Mouse (Mus musculus): Measurements from ENCODE around the gene Znrd1as.

Znrd1as gene

DNA sequence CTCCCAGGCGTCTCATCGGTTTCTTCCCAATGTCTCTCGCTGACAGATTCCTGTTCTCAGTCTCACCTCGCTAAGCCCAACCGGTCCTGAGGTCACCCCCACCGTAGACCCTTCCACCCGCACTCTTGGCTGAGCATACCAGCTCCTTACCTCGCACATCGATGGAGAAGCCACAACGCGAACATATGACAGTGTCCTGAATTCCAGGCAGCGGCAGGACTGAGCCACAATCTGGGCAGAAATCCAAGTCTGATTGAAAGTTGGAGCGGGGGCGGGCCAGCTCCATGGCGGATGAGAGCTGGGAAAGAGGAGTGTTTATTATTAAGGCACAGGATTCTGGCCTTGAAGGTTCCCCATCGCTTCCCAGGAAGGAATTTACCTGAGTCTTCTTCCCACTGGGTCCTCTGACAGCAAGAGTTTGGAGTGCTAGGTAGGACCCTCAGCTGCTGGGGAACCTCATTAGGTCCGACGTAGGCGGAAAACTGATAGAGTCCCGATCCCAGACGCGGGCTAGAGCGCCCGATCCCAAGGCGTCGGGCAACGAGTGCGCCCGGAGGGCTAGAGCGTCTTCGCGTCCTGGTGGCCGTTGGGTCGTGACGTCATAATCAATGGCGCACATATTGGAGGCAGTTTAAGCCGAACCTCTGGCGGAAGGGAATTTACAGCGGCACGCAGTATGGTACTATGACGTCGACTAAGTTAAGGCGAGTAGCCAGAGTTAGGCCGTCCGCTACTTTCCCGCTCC, at the start of gene Znrd1as, which contains the start of gene Znrd1:
Gene Znrd1as, plus strand, starts transcription at position 594 of the 745 bp plus-strand sequence.
Gene Znrd1, minus strand, starts transcription at position 561 of the 745 bp plus-strand sequence.
- peak; percentile 90 to 97 for DNase-seq (ENCODE audit: low spot score in 2 of 2)

DNA sequence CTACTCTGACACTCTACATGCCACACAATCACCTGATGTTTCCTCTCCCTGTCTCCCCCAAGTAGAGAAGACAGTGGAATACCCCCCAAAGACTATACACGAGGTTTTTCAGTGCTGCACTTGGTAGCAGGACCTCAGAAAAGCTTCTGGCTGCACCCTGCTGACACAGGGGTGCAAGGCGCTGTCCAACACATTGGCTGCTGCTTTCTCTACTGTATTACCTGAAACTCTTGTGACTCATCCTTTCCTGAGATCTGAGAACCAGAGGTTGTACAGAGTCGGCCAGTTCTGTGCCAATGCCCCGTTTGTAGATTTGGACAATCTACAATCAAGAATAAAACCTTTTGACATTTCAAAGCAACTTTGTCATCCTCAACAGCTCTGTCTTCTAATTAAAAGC, 48.6 kb upstream of the Znrd1as start:
- DNase-seq (ENCODE audit: low spot score in 2 of 2) = no peak

DNA sequence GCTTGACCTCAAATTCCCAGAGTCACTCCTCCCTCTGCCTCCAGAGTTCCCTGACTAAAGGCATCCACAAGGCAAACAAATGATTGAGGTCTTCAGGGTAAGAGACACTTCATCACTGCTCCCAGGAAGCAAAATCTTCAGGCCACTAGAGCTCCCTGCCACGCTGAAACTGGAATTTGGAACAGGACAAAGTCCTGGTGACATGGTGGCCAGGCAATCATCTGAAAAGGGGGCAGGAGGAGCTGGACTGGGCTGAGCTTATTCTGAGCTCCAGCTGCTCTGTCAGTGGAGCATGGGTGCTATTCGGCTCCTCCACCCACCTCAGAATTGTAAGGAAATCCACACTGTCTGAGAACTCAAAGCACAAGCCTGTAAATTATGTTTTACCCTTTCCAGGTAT, 46.4 kb upstream of the Znrd1as start:
- DNase-seq (ENCODE audit: low spot score in 2 of 2) = no peak

DNA sequence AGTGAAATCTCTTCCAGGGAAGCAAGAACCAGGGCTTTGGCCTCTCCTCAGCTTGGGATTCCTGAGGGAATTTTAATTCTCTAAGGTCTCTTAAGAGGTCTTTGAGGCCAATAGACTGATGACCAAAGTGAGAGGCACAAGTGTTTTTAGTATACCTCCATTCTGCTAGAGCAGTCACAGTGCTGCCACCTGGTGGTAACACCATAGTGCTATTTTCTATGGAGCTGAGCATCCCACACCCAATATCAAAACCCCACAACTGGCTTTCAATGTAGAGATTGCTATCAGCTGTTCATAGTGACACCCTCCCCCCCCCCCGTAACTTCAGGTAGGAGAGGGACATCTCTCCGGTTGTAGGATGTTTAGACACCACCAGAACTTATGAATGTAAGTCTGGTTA, 44.3 kb upstream of the Znrd1as start:
- DNase-seq (ENCODE audit: low spot score in 2 of 2) = peak; percentile 14 to 81

DNA sequence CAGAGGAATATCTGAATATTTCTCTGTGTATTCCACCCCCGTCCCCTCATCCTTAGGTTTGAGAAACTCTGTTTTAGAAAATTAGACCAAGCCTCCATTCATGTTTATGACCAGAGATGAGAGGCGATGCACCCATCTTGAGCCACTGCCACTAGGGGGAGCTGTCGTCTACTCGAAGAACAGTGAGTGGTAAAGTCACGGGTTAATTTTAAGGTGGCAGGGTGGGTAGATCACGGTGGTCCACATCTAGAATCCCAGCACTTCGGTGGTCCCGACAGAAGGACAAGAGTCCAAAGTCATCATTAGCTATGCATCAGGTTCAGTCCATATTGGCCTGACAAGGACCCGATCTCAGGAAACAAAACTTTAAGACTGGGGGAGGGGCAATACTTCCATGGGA, 43.3 kb upstream of the Znrd1as start:
- DNase-seq (ENCODE audit: low spot score in 2 of 2) = peak in 1 of 2 experiments; percentile 59

DNA sequence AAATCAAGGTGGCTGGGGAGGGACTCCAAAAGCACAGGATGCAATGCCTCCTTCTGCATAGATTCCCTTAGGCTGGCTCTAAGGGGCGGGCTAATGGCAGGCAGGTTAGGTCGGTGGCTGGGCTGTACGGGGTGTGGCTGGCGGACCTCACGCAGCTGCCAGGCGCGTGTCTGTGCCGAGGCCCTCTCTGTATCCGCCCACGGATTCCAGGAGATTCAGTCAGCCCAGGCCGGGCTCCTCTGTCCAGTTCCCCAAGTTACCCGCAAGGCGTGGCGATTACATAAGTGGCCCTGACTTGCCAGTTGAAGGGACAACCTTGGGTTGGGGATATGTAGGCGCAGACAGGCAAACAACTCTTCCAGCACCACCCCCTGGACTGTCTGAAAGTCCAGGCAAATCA, 38.2 kb upstream of the Znrd1as start:
- DNase-seq (ENCODE audit: low spot score in 2 of 2) = no peak

DNA sequence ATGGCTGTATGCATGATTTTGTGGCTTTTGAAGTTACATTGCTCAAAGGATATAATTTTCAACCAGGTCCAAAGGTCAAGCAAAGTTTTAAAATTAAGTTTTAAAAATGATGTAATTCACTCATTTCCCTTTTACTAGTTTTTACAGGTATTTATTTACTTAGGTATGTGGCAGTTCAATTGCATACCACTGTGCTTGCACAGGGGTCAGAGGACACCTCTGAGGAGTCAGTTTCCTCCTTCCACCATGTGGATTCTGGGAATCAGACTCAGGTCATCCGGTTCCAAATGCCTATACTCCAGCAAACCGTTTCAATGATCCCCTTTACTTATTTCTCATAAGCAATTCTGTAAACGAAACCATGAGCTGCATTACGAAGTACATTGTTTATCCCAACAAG, 35.7 kb upstream of the Znrd1as start:
- DNase-seq (ENCODE audit: low spot score in 2 of 2) = no peak

DNA sequence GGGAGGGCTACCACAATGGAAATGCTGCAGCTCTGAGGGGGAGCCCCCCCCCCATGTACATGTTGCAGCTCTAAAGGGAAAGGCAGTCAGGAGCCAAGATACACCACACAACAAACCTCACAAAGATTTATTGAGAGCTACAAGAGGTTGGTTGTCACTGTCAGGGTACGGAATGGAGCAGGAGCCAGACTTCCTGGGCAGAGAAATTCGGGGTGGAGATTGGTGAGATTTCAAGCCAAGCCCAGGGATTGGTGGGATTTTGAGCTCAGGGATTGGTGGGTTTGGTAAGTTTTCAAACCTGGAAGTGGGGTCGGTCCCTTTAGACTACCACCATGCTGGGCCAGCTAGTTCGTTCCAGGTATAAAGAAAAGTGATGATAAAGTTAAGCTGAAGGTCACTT, 34.9 kb upstream of the Znrd1as start:
- DNase-seq (ENCODE audit: low spot score in 2 of 2) = no peak

DNA sequence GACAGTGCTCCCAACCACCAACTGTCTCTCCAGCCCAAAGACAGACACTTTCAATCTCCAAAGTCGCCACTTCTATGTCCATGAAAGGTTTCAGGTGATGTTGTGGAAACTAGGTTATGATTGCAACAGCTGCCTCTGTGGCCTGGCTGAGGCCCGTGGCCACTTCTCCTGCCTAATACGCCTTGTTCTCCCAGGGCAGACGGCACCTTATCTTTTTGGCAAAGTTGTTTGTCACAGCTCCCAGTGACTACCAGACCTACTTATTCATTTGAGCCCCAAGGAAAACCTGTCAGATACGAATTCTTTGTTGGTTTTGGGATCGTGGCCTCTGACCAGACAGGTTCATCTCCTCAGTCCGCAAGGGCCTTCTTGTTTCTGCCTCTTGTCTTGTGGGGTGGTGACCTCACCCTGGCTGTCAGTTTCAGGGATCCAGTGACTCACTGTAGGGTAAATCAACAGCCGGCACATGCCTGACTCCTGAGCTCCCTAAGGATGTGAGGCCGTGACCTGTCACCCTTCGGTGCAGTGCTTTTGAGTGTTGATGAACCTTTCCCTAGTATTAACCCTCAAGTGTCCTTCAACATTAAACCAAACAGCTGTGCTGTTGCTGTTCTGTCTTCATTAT, 30.8 kb upstream of the Znrd1as start:
- DNase-seq (ENCODE audit: low spot score in 2 of 2) = no peak

DNA sequence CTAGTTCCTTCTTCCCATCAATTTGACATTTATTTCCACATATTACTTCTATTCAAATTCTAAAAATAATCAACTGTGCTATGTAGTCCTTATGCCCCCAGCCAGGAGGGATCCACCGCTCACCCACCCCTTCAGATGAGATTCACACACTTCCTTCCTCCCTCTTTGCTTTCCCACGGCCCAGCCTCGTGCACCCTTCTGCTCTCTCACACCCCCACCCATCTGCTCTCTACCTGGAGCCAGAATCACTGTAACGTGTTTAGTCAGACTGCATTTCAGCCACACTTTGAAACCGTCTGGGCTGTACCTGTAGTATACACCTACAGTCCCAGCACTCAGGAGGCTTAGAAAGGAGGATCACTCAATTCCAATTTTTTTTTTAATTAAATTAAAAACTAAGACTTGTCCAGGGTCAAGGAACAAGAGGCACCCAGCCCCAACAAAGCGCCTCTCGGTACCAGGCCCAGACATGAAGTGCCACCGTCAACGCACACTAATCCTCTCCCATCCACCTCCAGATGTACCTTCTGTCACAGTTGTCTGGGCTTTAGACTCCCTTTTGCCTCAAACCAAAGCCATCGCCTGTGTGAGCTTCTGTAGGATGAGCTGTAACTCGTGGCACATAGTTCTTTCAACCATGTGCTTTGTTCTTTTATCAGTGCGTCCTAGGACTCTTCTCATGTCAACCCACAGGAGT, 29.0 kb upstream of the Znrd1as start:
- DNase-seq (ENCODE audit: low spot score in 2 of 2) = no peak

DNA sequence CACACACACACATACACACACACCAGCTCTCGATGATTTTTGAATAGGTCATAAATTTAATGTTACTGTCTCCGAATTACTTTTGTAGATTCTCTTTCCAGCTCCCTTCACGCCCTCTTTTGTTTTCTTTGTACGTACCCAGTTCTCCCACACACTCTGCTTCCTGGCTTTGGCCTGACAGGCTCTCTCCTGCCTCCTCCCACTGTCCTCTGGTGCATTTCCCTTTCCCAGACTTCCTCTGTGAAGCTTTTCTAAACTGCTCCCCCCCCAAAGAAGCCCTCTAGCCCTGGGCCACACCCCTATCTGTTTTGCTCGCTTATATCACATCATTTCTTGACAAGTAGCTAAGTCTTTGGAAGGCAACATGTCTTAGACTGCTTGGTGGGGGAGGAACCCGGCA, 28.2 kb upstream of the Znrd1as start:
- DNase-seq (ENCODE audit: low spot score in 2 of 2) = no peak

DNA sequence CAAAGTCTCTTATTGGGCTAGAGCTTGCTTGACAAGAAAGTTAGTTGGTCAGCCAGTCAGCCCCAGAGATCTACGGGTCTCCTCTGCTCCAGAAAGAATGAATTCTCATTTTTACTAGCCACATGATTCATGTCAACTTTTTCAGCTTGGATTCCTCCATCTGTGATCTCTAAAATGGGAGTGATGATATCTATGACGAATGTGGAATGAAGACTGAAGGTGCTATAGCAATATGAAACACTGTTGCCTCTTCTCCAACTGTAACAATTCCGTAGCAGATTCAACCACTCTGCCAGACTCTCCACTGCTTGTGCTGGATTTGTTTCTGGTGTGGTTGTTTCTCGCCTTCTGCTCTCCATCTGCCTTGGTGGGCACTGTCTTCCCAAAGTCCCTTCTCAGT, 27.3 kb upstream of the Znrd1as start:
- DNase-seq (ENCODE audit: low spot score in 2 of 2) = no peak

DNA sequence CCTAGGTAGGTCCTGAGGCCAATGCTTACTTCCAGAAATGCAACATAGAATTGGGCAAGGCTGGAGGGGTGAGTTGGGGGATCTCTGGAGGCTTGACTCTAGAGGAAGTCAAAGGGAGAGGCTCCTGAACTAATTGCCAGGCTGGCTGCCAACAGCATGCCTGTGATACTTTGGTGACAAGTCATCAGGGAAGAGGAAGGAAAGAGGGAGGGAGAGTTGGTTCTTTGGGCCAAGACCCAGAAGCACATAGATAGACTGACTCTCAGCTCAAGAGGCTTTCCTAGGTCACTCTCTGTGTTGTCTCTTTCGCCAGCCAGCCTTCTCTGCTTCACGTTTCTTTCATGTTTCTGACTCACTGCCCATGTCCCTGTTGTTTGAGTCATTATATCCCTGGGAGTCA, 26.6 kb upstream of the Znrd1as start:
- no peak for DNase-seq (ENCODE audit: low spot score in 2 of 2)

DNA sequence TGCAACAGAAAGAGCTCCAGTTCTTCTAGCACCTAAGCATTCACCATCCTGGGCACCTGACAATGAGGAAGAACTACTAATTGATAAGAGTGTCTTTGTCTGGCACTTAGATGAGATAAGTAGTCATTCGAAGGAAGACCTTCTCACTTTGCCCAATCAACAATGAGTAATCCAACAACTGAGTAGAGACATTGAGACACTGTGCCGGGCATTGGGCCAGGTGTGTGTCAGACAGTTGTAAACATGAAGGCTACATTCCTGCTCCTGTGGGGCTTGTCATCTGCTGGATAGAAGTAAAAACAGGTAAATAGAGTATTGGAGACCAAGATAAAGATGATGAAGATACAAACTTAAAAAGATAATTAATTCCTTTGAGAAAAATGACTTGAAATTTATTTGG, 20.3 kb upstream of the Znrd1as start:
- no peak for DNase-seq (ENCODE audit: low spot score in 2 of 2)

DNA sequence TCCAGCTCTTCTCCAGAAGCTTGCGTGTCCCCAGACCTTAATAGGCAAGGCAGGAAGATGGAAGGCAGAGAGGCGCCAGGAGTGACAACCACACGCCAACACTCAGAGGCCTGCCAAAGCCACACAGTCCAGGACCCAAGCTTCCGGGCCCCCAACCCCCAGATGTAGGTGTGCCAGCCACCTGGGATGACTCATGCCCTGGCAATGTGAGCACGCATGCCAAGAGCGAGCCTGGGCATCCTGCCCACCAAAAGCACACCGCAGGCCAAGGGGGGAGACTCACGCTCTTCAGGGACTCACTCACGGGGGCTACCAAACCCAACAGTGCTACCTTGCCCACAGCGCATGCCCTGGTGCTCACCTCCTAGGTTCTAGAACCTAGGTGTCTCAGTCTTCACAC, 16.0 kb upstream of the Znrd1as start:
- DNase-seq (ENCODE audit: low spot score in 2 of 2) = peak in 1 of 2 experiments; percentile 74

DNA sequence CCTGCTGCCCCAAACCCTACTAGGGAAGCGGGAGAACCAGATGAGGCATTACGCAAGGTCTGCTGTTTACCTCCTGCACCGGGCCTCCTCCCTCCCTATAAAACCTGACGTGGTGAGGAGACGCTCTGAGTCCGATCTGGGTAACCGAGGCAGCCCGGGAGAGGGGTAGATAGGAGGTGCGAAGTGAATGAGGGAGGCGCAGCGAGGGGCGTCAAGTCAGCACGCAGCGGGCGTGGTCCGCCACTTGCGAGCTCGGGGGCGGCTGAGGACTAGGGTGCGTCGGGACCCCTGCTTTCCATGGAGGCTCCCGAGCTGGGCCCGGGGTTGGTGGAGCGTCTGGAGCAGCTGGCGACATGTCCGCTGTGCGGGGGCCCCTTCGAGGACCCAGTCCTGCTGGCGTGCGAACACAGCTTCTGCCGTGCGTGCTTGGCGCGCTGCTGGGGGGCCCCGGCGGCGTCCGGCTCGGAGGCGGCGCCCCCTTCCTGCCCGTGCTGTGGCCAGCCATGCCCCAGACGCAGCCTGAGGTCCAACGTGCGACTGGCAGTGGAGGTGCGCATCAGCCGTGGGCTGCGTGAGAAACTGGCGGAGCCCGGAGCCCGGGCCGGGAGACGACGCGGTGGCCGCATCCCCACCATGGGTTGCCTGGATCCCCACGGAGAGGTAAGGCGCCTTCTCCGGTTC, 15.5 kb upstream of the Znrd1as start, which contains the start of gene Rnf39:
Gene Rnf39, plus strand, starts transcription at position 128 of the 681 bp plus-strand sequence.
- peak in 1 of 2 experiments; percentile 59 for DNase-seq (ENCODE audit: low spot score in 2 of 2)

DNA sequence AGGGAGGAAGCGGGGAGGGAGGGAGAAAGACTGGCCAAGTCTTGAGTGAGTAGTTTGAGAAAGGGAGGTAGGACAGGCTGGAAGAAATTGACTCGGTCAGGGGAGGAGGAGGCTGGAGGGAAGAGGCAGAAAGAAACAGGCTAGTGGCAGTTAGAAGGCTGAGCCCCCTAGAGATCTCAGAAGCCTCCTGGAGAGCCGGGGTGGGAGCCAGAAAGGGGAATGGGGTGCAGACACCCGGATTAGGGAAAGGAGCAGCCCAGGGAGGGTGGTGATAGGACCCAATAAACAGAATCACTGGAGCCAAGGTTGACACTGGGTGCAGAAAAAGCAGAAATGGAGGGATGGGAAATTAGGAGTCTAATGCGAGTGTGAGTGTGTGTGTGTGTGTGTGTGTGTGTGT, 14.7 kb upstream of the Znrd1as start:
- DNase-seq (ENCODE audit: low spot score in 2 of 2) = no peak

DNA sequence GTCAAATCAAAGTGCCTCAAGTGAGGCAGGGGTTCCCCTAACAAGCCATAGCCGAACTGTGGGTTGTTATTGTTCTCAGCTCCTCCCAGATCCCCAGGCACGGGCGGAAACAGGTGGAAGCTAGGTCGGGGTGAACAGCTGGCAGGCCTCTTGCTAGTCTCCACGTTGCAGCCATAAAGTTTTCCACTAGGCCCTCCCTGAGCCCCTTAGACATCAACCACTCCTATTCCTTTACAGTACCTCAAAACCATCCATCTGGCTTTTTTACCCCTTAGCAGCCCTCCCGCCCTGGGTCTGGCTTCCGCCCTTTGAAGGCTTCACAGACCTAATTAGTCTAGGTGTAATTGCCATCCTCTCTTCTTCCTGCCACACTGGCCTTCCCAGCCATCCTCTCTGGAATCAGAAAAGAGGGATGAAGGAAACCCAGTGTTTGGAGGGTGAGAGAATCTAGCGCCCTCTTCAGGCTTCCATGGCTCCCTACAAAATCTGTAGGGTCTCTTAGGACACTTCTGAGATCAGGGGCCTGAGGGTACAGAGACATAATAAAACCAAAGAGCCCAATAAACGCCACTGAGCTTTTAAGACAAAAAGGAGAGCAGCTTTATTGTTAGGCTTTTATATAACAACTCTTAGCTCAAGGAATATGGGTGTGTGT, 14.1 kb upstream of the Znrd1as start:
- no peak for DNase-seq (ENCODE audit: low spot score in 2 of 2)

DNA sequence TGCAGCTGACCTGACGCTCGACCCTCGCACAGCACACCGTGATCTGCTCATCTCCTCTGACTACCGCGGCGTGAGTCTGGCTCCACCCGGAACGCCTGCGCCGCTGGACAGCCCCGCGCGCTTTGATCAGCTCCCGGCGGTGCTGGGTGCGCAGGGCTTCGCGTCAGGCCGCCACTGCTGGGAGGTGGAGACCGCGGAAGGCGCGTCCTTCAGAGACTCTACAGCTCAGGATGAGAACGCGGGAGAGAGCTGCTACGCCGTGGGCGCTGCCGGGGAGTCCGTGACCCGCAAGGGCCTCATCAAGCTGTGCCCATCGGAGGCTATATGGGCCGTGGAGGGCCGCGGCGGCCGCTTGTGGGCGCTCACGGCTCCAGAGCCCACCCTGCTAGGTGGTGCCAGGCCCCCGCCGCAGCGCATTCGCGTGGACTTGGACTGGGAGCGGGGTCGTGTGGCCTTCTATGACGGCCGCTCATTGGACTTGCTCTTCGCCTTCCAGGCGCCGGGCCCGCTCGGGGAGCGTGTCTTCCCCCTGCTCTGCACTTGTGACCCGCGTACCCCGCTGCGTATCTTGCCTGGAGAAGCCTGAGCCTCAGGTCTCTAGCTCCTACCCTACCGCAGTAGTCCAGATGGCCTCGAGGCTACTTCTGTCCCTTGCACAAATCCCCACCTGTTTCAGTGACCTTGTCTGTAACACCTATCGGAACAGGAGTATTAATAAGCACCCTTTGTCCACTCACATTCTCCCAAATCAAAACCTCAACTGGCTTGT, 11.2 kb upstream of the Znrd1as start:
- peak in 1 of 2 experiments; percentile 62 for DNase-seq (ENCODE audit: low spot score in 2 of 2)

DNA sequence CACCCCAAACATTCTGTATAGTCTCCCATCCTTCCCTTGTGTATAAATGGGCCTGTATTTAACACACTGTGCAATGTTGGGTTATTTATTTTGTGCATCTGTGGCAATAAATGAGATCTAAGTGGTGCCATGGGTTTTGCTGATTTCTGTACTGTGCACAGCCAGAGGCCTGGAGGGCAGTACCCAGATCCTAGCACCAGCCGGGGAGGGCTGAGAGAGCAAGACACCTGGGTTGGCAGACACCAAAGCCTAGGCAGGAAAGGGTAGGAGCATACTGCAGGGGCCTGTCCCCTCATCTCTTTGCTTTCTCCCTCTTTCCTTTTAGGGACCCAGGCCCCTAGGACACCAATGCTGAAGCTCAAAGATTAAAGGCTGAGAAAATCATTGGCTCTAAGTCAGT, 10.1 kb upstream of the Znrd1as start:
- DNase-seq (ENCODE audit: low spot score in 2 of 2) = no peak

DNA sequence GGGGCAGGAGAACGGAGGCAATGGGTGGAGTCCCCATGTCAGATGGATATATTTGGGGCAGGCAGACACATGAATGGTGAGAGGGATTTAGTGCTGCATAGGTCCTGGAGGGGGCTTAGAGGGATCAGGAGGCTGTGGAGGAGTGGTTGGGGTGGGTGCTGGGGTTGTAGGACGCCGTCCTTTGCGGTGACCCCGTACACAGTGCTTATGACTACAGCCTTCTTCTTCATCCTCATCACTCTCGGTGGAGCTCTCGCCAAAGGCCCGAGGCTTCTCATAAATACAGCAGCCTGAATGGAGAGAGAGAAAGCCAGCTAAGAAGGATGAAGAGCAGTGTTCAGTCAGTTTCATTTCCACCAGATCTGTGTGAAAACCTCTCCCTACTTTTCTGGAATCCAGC, 9.1 kb upstream of the Znrd1as start:
- no peak for DNase-seq (ENCODE audit: low spot score in 2 of 2)
